Mouse (Mus musculus) liver, embryonic 11.5 days (tissue): ENCODE data around the gene Actg2. TPM values are rescaled to one million over a fixed set of nuclear protein-coding genes. Genes with fewer than 3 reads are reported as not detected.
"Not testable (repeated sequence)": the region's sequence is repeated elsewhere in the genome, so short reads cannot be mapped to it uniquely, and the experiment has no call there.

Source experiments
- ATAC-seq: fragments of 200-750 bp; cut with Nextera tagmentation; replicated peaks from 2 replicates; pipeline ENCODE4 v1.8.0; 2017; ENCODE audit warnings: moderate number of reproducible peaks, mild to moderate bottlenecking, moderate TSS enrichment, moderate library complexity; ENCODE audit not compliant: low FRiP score
- DNase-seq: peaks from one replicate; pipeline ENCODE4 v3.0.0-alpha.2; 2017; ENCODE audit warnings: low spot score
- H3K27ac ChIP-seq: fragments of 300-500 bp; sonication (generic); 2 replicates; pipeline ENCODE4 v1.5.1; 2014; ENCODE audit warnings: mild to moderate bottlenecking, low read depth, low read length, control low read depth
- H3K27me3 ChIP-seq: fragments of 300-500 bp; sonication (generic); replicated peaks from 2 replicates; pipeline ENCODE4 v1.6.1; 2014; ENCODE audit warnings: low read length, mixed read lengths; ENCODE audit not compliant: control insufficient read depth, insufficient read depth
- H3K36me3 ChIP-seq: fragments of 300-500 bp; sonication (generic); 2 replicates; pipeline ENCODE4 v1.6.1; 2014; ENCODE audit warnings: mild to moderate bottlenecking, low read length, moderate library complexity, mixed read lengths; ENCODE audit not compliant: control insufficient read depth, insufficient read depth
- H3K4me1 ChIP-seq: fragments of 300-500 bp; sonication (generic); replicated peaks from 2 replicates; pipeline ENCODE4 v1.6.1; 2014; ENCODE audit warnings: low read length, mixed read lengths; ENCODE audit not compliant: control insufficient read depth, insufficient read depth
- H3K4me2 ChIP-seq: fragments of 300-500 bp; sonication (generic); 2 replicates; pipeline ENCODE4 v1.6.1; 2014; ENCODE audit warnings: mild to moderate bottlenecking, control low read depth, moderate library complexity
- H3K4me3 ChIP-seq: fragments of 300-500 bp; sonication (generic); 2 replicates; pipeline ENCODE4 v1.5.1; 2014; ENCODE audit warnings: low read depth, low read length, control low read depth
- H3K9ac ChIP-seq: fragments of 300-500 bp; sonication (generic); 2 replicates; pipeline ENCODE4 v1.6.1; 2014; ENCODE audit warnings: low read depth, low read length, control low read depth
- H3K9me3 ChIP-seq: fragments of 300-500 bp; sonication (generic); 2 replicates; pipeline ENCODE4 v1.6.1; 2016; ENCODE audit warnings: low read length, inconsistent platforms, mixed read lengths; ENCODE audit not compliant: control insufficient read depth
- WGBS: fragments of 180-500 bp; shearing (Covaris S2); extraction: QIAGEN DNeasy Blood & Tissue Kit; methylation state at CpG from one replicate; pipeline ENCODE4 v1.1.7; 2014; 5-methylcytosine and 5-hydroxymethylcytosine counted together
- polyA plus RNA-seq: library from polyadenylated mRNA; unstranded; fragments of >200 nt; fragmentation: Nextera tagmentation; extraction: Ambion mirVana; gene quantifications from 2 replicates; pipeline ENCODE4 v1.2.1, GENCODE M21; 2014

Actg2 gene
- polyA plus RNA-seq = 7.6 and 9.1 TPM in 2 replicates

GRCm38 (mm10) chr6:83536028-83536794 is at the start of gene Actg2:
Gene Actg2, minus strand, starts transcription at chr6:83536265.
- Histone ChIP-seq H3K4me2 (no peak within 1 kb of the TSS), H3K27me3 (no peaks in the 10 kb centered on the region), H3K27ac (no peak within 1 kb of the TSS), H3K4me1 (no peaks in the 10 kb centered on the region; the same call in 1 of the 2 replicates), H3K36me3 (no peaks in the 10 kb centered on the region), H3K9me3 (no peaks in the 10 kb centered on the region), H3K9ac (no peak within 1 kb of the TSS), H3K4me3 (no peak within 1 kb of the TSS)
- no peak for ATAC-seq
- DNase-seq = no peak
- WGBS = 67% methylated on average over 12 of the region's 12 CpGs

- DNase-seq, H3K4me3 ChIP-seq, H3K4me1 ChIP-seq, H3K36me3 ChIP-seq, H3K9ac ChIP-seq, H3K9me3 ChIP-seq, ATAC-seq, H3K27ac ChIP-seq, H3K4me2 ChIP-seq: not testable (repeated sequence)
- WGBS = 86% methylated on average over 9 of the region's 9 CpGs
- H3K27me3 ChIP-seq = peaks cover 11% of the 10 kb centered on the region
These were observed 49.3 kb upstream of the Actg2 start for GRCm38 (mm10) chr6:83585328-83585727.

- Histone ChIP-seq H3K4me2 (no peak overlapping the region), H3K27me3 (peaks cover 12% of the 10 kb centered on the region), H3K27ac (no peak overlapping the region), H3K4me3 (no peak overlapping the region), H3K4me1 (no peaks in the 10 kb centered on the region), H3K9ac (no peak overlapping the region), H3K9me3 (no peaks in the 10 kb centered on the region), H3K36me3 (no peaks in the 10 kb centered on the region)
- DNase-seq = no peak
- 69% methylated on average over 2 of the region's 2 CpGs for WGBS
- no peak for ATAC-seq
These were observed 47.5 kb upstream of the Actg2 start for GRCm38 (mm10) chr6:83583591-83583990.

GRCm38 (mm10) chr6:83582938-83583270 is 46.8 kb upstream of the Actg2 start:
- Histone ChIP-seq H3K36me3 (no peaks in the 10 kb centered on the region), H3K9me3 (no peaks in the 10 kb centered on the region), H3K4me2 (no peak overlapping the region), H3K27me3 (peaks cover 12% of the 10 kb centered on the region), H3K4me1 (no peaks in the 10 kb centered on the region), H3K4me3 (no peak overlapping the region), H3K27ac (no peak overlapping the region), H3K9ac (no peak overlapping the region)
- DNase-seq (no peak), ATAC-seq (no peak)
- WGBS = 2% methylated on average over 6 of the region's 6 CpGs

GRCm38 (mm10) chr6:83582135-83582937 is 46.3 kb upstream of the Actg2 start:
- WGBS = 58% methylated on average over 20 of the region's 20 CpGs
- Histone ChIP-seq H3K4me3 (no peak overlapping the region), H3K27ac (no peak overlapping the region), H3K9ac (no peak overlapping the region), H3K4me1 (no peaks in the 10 kb centered on the region), H3K36me3 (no peaks in the 10 kb centered on the region), H3K9me3 (no peaks in the 10 kb centered on the region), H3K27me3 (peaks cover 12% of the 10 kb centered on the region), H3K4me2 (no peak overlapping the region)
- DNase-seq (no peak), ATAC-seq (no peak)

- no peak for DNase-seq
- no peak overlapping the region for H3K27ac ChIP-seq
- H3K4me2 ChIP-seq = no peak overlapping the region
- peaks cover 4% of the 10 kb centered on the region; the same call in 1 of the 2 replicates for H3K27me3 ChIP-seq
- H3K4me1 ChIP-seq = no peaks in the 10 kb centered on the region
- no peaks in the 10 kb centered on the region for H3K9me3 ChIP-seq
- ATAC-seq = no peak
- no peak overlapping the region for H3K4me3 ChIP-seq
- no peak overlapping the region for H3K9ac ChIP-seq
- no peaks in the 10 kb centered on the region for H3K36me3 ChIP-seq
These were observed 41.5 kb upstream of the Actg2 start for GRCm38 (mm10) chr6:83577534-83577933.

GRCm38 (mm10) chr6:83575609-83576008 is 39.5 kb upstream of the Actg2 start:
- H3K36me3 ChIP-seq = no peaks in the 10 kb centered on the region
- ATAC-seq (no peak), DNase-seq (no peak)
- H3K4me1 ChIP-seq = peaks cover 7% of the 10 kb centered on the region; the same call in 1 of the 2 replicates
- H3K4me3 ChIP-seq = no peak overlapping the region
- H3K9ac ChIP-seq = no peak overlapping the region
- WGBS = 70% methylated on average over 4 of the region's 4 CpGs
- no peak overlapping the region for H3K27ac ChIP-seq
- H3K27me3 ChIP-seq = peaks cover 4% of the 10 kb centered on the region; the same call in 1 of the 2 replicates
- no peak overlapping the region for H3K4me2 ChIP-seq
- H3K9me3 ChIP-seq = no peaks in the 10 kb centered on the region

- Histone ChIP-seq H3K27ac (peak within 1 kb of the TSS; percentile 54; the same call in 1 of the 2 replicates), H3K9me3 (no peaks in the 10 kb centered on the region), H3K36me3 (no peaks in the 10 kb centered on the region), H3K4me3 (peak within 1 kb of the TSS; percentile 71), H3K9ac (peak within 1 kb of the TSS; percentile 67), H3K27me3 (no peaks in the 10 kb centered on the region; the same call in 1 of the 2 replicates), H3K4me2 (peak within 1 kb of the TSS; percentile 78), H3K4me1 (peaks cover 7% of the 10 kb centered on the region; the same call in 1 of the 2 replicates)
- WGBS = 2% methylated on average over 8 of the region's 11 CpGs
- ATAC-seq = peak; percentile 63
- peak; percentile 52 for DNase-seq
These were observed 36.6 kb upstream of the Actg2 start, which contains the start of gene Stambp for GRCm38 (mm10) chr6:83572671-83573070. Gene Stambp, minus strand, starts transcription at chr6:83572729.
